Mouse (Mus musculus) adrenal gland (tissue): ENCODE results near the gene Fam126b.
"Not testable (repeated sequence)": the region's sequence is repeated elsewhere in the genome, so short reads cannot be mapped to it uniquely, and the experiment has no call there.

Experiments
- intact Hi-C: fragments of 180-260 bp; cut with DNase I; formaldehyde crosslinking; loops from one replicate; pipeline ENCODE4 v1.15.1; 2025

Gene Fam126b

DNA sequence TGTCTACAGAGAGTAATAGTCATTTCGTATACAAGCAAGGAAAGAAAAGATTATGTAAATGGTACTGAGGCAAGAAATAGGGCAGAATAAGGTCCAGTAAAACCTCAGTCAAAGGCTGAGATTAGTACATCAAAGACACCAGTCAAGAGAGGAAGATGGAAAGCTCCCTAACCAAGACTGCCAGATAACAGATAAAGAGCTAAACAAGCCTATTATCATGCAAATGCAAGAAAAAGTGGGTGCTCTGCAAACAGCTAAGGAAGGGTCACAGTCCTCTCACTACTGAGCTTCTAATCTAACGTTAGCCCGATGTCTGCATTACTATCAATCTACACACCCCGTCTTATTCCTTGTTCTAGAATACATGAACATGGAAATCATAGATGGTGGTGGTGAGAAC, 15.7 kb downstream of the Fam126b start:
- intact Hi-C loops: no loop called here

- intact Hi-C loops: no loop called here
Observed at GRCm38 (mm10) chr1:58568456-58569130, 17.5 kb downstream of the Fam126b start.

DNA sequence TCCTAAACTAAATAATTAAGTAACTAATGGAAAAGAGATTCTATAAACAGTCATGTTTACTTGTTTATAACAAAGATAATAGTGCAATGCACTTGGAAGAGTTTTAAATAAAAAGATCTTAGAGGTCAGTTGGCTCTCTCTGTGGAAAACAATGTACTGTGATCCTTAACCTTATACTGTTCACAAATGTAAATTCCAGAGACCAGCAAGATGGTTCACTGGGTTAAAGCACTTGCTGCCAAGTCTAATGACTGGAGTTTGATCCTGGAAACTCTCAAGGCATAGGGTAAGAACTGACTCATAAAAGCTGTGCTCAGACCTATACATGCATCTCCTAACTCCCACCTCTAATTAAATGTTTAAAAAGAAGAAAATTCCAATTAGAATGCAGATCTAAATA, 19.5 kb downstream of the Fam126b start:
- intact Hi-C loops: no loop called here

DNA sequence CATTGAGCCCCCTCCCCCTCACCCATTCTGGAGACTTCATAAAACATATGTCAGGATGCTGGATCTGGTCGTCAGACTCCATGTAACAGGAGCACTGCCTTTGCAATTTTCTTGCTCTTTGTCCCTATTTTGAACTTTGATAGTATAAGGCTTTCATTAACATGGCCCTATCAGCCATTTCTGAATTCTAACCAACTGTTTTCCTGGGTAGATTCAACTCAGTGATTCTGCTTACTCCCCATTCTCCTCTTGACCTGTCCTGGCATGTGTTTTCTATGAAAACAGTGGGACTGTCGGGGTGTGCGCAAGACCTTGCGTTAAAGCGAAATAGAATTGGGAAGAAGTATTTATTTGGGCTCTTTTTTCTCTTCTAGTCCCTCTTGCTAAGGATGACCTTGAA, 21.1 kb downstream of the Fam126b start:
- intact Hi-C loops: loop anchor here (2.0 kb wide), 1 partner anchor 112 kb away; no protein-coding TSS in a partner anchor

- intact Hi-C loops: no loop called here
Observed at GRCm38 (mm10) chr1:58562455-58562854, 23.7 kb downstream of the Fam126b start.

- intact Hi-C loops: not testable (repeated sequence)
Observed at GRCm38 (mm10) chr1:58560370-58560769, 25.8 kb downstream of the Fam126b start.

GRCm38 (mm10) chr1:58541386-58541785, 44.7 kb downstream of the Fam126b start:
- intact Hi-C loops: no loop called here

DNA sequence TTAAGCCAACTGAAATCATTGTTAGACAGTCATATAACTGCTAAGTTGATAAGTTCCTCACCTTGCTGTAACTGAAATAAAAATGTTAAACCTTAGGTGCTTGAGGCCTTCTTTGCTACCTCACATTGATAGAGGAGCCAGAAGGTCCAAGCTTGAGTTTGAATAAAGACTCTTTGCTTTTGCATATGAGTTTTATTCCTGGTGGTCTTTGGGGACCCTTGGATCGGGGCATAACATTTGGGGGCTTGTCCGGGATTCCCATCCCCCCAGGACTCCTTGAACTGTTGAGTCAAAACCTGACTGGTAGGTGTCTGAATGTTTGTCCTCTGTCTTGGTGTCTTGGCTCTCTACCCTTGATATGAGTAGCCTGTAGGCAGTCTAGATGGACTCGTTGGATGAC, 78.9 kb downstream of the Fam126b start:
- intact Hi-C loops: no loop called here

DNA sequence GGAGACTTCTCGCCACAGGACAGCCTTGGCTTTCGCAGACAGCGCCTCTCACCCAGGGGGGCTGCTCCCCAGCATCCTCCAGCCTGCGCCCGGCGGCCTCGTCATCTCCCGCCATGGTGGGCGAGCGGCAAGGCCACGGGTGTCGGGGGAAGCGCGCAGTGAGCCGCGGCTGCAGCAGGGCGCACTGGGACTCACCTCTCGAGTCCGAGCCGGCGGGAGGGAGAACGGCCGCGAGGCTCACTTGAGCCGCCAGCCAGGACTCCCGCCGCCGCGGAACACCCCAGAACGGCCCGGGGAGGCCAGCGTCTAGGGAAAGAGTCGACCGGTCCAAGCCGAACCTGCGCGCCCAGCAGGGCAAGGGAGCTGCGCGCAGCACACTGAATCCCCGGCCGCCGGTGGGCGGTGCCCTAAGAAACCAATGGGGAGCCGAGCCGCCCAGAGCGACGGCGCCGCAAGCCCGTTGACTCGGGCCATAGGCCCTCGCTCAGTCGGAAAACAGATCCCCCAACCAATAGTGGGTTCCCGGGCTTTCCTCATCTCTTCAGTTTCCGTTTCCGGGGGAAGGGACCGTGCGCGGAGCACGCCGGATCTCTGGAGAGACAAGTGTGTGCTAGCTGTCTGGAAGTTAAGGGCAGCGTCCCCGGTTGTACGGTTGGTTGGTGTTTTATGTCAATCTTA, 81.4 kb downstream of the Fam126b start, which contains the start of gene Orc2:
TSS of gene Orc2 (minus strand) at position 533 of the 678 bp plus-strand sequence.
- intact Hi-C loops: no loop called here

- intact Hi-C loops: no loop called here
Observed at GRCm38 (mm10) chr1:58503793-58504370, 82.2 kb downstream of the Fam126b start.

DNA sequence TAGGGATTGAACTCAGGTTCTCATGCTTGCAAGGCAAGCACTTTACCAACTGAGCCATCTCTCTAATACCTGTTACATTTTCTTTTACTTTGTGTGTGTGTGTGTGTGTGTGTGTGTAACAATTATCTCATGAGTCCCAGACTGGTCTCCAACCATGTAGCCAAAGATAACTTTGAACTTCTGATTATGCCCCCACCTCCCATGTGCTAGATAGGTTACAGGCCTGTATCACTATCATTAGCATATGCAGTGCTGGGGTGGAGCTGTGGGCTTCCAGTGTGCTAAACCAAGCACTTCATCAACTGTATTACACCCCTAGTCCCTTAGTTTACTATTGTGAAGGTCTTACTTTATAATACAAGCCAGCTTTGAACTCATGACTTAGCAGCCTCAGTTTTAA, 83.0 kb downstream of the Fam126b start:
- intact Hi-C loops: no loop called here

DNA sequence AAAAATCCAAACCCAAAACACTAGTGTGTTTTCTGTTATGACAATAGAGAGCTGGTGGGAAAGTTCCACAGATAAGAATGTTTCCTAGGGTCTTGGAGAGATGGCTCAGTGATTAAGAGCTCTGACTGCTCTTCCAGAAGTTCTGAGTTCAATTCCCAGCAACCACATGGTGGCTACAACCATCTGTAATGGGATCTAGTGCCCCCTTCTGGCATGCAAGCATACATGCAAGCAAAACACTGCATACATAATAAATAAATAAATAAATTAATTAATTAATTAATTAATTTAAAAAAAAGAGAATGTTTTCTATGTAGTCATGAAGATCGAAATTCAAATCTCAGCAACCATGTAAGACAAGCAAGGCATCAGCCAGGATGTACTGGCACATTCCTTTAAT, 87.4 kb downstream of the Fam126b start:
- intact Hi-C loops: no loop called here

DNA sequence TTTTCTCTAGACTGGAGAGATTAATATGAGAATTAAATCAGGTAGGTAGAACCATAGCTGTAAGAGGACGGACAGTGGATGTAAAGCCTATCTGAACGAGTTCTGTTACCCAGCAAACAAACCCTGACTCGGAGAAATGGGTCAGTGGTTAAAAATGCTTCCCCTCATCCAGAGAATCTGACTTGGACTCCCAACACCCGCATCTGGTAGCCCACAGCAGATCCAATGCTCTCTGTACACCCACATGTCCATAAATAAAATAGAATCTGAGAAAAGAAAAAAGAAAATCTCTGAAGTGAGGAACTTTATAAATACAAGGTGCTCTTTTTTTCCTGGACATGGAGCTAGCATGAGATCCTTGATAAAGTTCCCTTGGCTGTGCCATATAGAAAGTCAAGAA, 88.4 kb downstream of the Fam126b start:
- intact Hi-C loops: no loop called here

GRCm38 (mm10) chr1:58495603-58496002, 90.5 kb downstream of the Fam126b start:
- intact Hi-C loops: no loop called here

- intact Hi-C loops: no loop called here
Observed at GRCm38 (mm10) chr1:58482647-58483046, 103.5 kb downstream of the Fam126b start.

DNA sequence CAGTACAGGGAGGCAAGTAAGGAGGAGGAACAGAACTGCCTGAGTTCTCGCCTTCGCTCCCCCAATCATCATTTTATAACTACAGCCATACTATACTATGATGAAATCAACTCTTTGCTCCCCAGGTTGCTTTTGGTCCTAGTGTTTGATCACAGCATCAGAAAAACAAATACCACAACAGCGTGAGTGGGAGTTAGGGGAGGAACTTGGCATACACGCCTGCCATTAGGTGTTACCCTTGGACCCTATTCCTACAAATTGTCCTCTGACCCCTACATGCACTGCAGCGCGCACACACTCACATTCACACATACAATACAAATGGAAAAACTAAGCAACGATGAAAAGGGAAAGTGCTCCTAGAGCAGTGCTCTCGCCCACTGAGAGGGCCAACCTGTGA, 110.5 kb downstream of the Fam126b start:
- intact Hi-C loops: no loop called here
